Mouse (Mus musculus) heart, embryonic 14.5 days (tissue): Measurements from ENCODE around the gene Erbb3. TPM values are rescaled to one million over a fixed set of nuclear protein-coding genes. Genes with fewer than 3 reads are reported as not detected.
"Not testable (repeated sequence)": the region's sequence is repeated elsewhere in the genome, so short reads cannot be mapped to it uniquely, and the experiment has no call there.

ENCODE experiments used
- ATAC-seq: fragments of 200-750 bp; cut with Nextera tagmentation; 2 replicates; pipeline ENCODE4 v1.8.0; 2017; ENCODE audit warnings: low read depth, moderate TSS enrichment; ENCODE audit not compliant: insufficient number of reproducible peaks, insufficient read depth, low FRiP score
- H3K27ac ChIP-seq, 2 experiments: fragments of 200-500 bp in 1 of 2; fragments of 300-500 bp in 1 of 2; sonication (generic) in 1 of 2; replicated peaks in 1 of 2; 2 replicates each; pipeline ENCODE4 v1.5.1; 2012 to 2014; ENCODE audit warnings: low read depth in 2 of 2, low read length in 2 of 2, control low read depth in 1 of 2, mild to moderate bottlenecking in 1 of 2, mixed read lengths in 1 of 2; ENCODE audit not compliant: control insufficient read depth in 1 of 2, insufficient read depth in 1 of 2
- H3K27me3 ChIP-seq: fragments of 300-500 bp; sonication (generic); 2 replicates; pipeline ENCODE4 v1.6.1; 2014; ENCODE audit warnings: mild to moderate bottlenecking, low read length, control low read depth; ENCODE audit not compliant: control insufficient read depth, insufficient read depth
- H3K36me3 ChIP-seq: fragments of 300-500 bp; sonication (generic); 2 replicates; pipeline ENCODE4 v1.6.1; 2014; ENCODE audit warnings: mild to moderate bottlenecking, control low read depth, low read length, mixed read lengths; ENCODE audit not compliant: control insufficient read depth, insufficient read depth
- H3K4me1 ChIP-seq, 2 experiments: fragments of 200-500 bp in 1 of 2; fragments of 300-500 bp in 1 of 2; sonication (generic) in 1 of 2; 2 replicates each; pipeline ENCODE4 v1.6.1; 2012 to 2014; ENCODE audit warnings: low read length in 2 of 2, control low read depth in 1 of 2, mixed read lengths in 1 of 2; ENCODE audit not compliant: control insufficient read depth in 2 of 2, insufficient read depth in 2 of 2
- H3K4me2 ChIP-seq: fragments of 300-500 bp; sonication (generic); 2 replicates; pipeline ENCODE4 v1.6.1; 2014; ENCODE audit warnings: mild to moderate bottlenecking, low read length
- H3K4me3 ChIP-seq, 2 experiments: fragments of 200-500 bp in 1 of 2; fragments of 300-500 bp in 1 of 2; sonication (generic) in 1 of 2; 2 replicates each; pipeline ENCODE4 v1.5.1; 2012 to 2014; ENCODE audit warnings: low read length in 2 of 2, mild to moderate bottlenecking in 2 of 2, control low read depth in 1 of 2, low read depth in 1 of 2, moderate library complexity in 1 of 2; ENCODE audit not compliant: control insufficient read depth in 1 of 2, insufficient read depth in 1 of 2
- H3K9ac ChIP-seq: fragments of 300-500 bp; sonication (generic); 2 replicates; pipeline ENCODE4 v1.6.1; 2014; ENCODE audit warnings: mild to moderate bottlenecking, low read length
- H3K9me3 ChIP-seq: fragments of 300-500 bp; sonication (generic); 2 replicates; pipeline ENCODE4 v1.6.1; 2016; ENCODE audit warnings: low read length, control low read depth; ENCODE audit not compliant: control insufficient read depth
- WGBS: fragments of 180-500 bp; shearing (Covaris S2); extraction: QIAGEN DNeasy Blood & Tissue Kit; methylation state at CpG from one replicate; pipeline ENCODE4 v1.1.7; 2014; 5-methylcytosine and 5-hydroxymethylcytosine counted together
- polyA plus RNA-seq: library from polyadenylated mRNA; unstranded; fragments of >200 nt; fragmentation: Nextera tagmentation; extraction: Ambion mirVana; gene quantifications from 2 replicates; pipeline ENCODE4 v1.2.1, GENCODE M21; 2014

Gene Erbb3
- polyA plus RNA-seq, 1 experiment from 2014 or later = 2.9 TPM

DNA sequence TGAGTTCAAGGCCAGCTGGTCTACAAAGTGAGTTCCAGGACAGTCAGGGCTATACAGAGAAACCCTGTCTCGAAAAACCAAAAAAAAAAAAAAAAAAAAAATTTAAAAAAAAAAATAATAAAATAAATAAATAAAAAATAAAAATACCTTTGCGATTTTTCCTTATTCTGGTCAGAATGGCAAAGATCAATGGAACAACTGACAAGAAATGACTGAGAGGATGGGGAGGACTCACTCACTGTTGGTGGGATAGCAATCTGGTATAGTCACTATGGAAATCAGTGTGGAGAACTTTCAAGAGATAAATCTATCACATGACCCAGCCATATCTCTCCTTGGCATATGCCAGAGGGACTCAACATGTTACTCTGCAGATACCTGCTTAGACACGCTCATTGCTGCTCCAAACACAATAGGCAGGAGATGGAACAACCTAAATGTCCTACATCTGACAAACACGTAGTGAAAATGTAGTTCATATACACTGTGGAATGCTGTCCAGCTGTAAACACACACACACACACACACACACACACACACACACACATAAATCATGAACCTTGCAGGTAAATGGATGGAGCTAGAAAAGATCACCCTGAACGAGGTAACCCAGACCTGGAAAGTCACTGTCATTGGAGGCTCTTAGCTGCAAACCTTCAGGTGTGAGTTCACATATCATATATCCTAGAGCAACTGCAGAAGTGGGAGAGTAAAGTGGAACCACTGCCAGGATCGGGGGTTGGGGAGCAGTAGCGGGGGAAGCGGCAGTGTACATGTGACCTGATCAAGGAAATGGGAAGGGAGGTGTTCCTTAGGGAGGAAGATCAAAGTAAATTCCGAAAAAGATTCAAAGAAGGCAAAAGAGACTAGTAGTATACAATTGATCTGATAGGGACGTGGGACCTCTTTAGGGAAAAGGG, 38.2 kb upstream of the Erbb3 start:
- Histone ChIP-seq H3K4me2 (no peak overlapping the region), H3K4me1 (peaks cover 2 to 7% of the 10 kb centered on the region in 2 experiments; a peak in 3 of 4 replicates), H3K27ac (no peak overlapping the region), H3K27me3 (no peaks in the 10 kb centered on the region), H3K4me3 (no peak overlapping the region), H3K9me3 (no peaks in the 10 kb centered on the region), H3K36me3 (peaks cover 26% of the 10 kb centered on the region), H3K9ac (no peak overlapping the region)
- no peak for ATAC-seq
- WGBS = 74% methylated on average over 10 of the region's 10 CpGs

DNA sequence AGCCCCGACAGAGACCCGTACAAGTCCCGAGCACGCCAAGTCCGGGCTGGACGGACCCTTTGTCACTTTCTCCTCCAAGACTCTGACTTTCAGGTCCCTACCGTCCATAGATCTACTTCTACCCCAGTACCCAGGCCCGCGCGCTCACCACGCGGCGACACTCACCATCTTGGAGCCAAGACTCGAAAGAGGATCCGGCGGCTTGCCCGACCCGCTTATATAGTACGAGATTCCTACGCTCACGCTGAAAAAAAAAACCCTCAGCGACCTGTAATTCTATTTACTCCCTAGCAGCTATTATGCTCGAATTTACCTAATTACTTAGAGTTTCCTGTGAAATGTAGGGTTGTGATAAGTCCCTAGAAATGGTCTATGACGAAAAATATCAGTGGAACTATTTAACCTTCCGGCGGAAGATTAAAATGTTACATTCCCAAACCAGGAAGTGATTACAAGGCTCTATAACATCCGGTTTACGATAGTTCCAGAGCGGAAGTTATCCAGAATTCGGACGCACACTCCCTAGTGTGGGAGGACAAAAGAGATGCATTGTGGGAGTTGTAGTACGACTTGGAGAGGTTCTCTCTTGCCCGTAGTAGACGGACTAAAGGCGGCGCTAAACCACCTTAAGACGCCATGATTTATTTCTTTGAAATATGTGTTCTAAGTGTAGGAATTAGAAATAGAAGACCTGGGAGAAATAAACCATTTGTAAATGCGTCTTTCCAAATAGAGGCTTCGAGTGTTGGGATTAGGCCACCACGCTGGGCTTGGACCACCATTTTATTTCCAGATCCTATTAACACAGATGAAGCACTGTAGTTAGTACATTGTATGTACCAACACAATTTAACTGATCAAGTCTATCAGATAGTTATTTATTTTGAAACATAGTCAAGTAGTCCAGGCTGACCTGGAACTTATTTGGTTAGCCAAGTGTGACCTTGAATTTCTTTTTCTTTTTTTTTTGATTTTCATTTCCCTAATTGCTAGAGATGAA, 37.2 kb upstream of the Erbb3 start, which contains the start of gene Rps26:
Gene Rps26, minus strand, starts transcription at position 437 of the 1,000 bp plus-strand sequence.
- 1% methylated on average over 40 of the region's 40 CpGs for WGBS
- peak within 1 kb of the TSS; percentile 96 for H3K9ac ChIP-seq

DNA sequence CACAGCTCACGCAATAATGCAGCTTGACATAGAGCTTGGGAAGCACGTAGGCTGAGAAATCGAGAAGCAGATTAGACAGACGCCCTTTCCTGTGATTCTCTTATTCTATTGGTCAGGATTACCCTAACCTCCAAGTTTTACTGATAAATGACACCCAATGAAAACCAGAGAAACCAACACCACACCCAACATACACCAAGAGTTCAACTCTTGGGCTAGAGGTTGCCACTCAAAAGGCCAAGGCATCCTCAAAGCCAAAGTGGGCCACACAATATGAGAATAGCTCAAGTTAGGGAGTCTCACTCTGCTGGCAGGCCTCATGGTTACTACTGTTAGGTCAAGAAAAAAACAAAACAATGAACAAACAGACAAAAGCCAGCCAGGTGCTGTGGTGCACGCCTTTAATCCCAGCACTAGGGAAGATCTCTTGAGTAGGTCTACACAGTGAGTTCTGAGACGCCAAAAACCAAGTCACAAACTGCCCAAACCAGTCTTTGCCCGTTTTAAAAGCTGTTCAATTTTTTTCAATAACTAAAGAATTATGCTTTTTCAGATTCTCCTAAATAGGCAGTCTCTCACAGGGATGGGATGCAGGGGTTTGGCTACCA, 35.9 kb upstream of the Erbb3 start:
- Histone ChIP-seq H3K4me1 (peaks cover 2 to 7% of the 10 kb centered on the region in 2 experiments; a peak in 3 of 4 replicates), H3K4me2 (peak overlapping the region; percentile 95), H3K9me3 (no peaks in the 10 kb centered on the region), H3K9ac (peak overlapping the region; percentile 96), H3K4me3 (peak overlapping the region; percentile 90 to 94), H3K27ac (peak overlapping the region; percentile 73 to 79; a peak in 2 of 4 replicates), H3K27me3 (no peaks in the 10 kb centered on the region), H3K36me3 (peaks cover 27% of the 10 kb centered on the region)
- no peak for ATAC-seq
- WGBS = 33% methylated on average over 7 of the region's 7 CpGs

More for the DNA sequence above, 37.2 kb upstream of the Erbb3 start, which contains the start of gene Rps26:
- Histone ChIP-seq H3K27ac (peak within 1 kb of the TSS; percentile 73 to 79), H3K27me3 (no peaks in the 10 kb centered on the region), H3K9me3 (no peaks in the 10 kb centered on the region), H3K4me2 (peak within 1 kb of the TSS; percentile 95), H3K36me3 (peaks cover 27% of the 10 kb centered on the region), H3K4me1 (peaks cover 2 to 7% of the 10 kb centered on the region in 2 experiments; a peak in 3 of 4 replicates), H3K4me3 (peak within 1 kb of the TSS; percentile 90 to 94)
- ATAC-seq = peak; percentile 96

DNA sequence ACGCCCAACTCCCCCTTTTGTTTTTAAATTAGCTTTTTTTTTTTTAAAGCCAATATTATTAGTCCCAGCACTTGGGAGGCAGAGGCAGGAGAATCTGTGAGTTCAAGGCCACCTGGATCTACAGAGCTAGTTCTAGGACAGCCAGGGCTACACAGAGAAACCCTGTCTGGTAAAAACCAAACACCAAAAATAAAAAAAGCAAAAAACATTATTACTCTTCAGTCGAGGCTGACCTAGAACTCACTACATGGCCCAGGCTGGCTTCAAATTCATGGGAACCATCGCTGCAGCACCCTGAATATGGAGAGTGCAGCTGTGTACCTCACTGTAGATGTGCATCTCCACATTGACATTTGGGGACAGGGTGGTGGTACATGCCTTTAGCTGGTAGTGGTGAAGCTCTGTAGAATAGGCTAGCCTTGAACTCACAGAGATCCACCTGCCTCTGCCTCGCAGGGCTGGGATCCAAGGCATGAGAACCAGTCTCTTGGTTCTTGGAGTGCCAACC, 33.7 kb upstream of the Erbb3 start:
- H3K36me3 ChIP-seq = peaks cover 27% of the 10 kb centered on the region

DNA sequence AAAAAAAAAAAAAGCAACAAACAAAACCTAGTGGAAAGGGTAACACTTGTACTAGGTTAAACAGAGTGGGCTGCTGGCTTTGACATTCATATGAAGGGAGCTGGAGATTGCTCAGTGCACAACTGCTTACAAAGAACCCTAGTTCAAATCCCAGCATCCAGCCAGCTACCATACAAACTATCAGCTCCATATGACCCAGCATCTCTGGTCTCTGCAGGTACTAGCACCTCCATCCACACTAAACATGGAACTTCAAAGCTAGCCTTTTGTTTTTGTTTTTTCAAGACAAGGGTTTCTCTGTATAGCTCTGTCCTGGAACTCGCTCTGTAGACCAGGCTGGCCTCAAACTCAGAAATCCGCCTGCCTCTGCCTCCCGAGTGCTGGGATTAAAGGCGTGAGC, 33.2 kb upstream of the Erbb3 start:
- Histone ChIP-seq H3K4me1 (peaks cover 2 to 7% of the 10 kb centered on the region in 2 experiments; a peak in 3 of 4 replicates), H3K27me3 (no peaks in the 10 kb centered on the region), H3K9me3 (no peaks in the 10 kb centered on the region), H3K36me3 (peaks cover 27% of the 10 kb centered on the region), H3K4me2 (no peak overlapping the region), H3K9ac (no peak overlapping the region), H3K4me3 (no peak overlapping the region), H3K27ac (no peak overlapping the region)
- ATAC-seq = no peak
- WGBS = 83% methylated on average over 4 of the region's 4 CpGs

More for the DNA sequence above, 33.7 kb upstream of the Erbb3 start:
- H3K4me2 ChIP-seq, H3K9me3 ChIP-seq, H3K27ac ChIP-seq, H3K27me3 ChIP-seq, H3K9ac ChIP-seq, H3K4me1 ChIP-seq, ATAC-seq, H3K4me3 ChIP-seq: not testable (repeated sequence)
- whole genome bisulfite sequencing = 76% methylated on average over 3 of the region's 4 CpGs

DNA sequence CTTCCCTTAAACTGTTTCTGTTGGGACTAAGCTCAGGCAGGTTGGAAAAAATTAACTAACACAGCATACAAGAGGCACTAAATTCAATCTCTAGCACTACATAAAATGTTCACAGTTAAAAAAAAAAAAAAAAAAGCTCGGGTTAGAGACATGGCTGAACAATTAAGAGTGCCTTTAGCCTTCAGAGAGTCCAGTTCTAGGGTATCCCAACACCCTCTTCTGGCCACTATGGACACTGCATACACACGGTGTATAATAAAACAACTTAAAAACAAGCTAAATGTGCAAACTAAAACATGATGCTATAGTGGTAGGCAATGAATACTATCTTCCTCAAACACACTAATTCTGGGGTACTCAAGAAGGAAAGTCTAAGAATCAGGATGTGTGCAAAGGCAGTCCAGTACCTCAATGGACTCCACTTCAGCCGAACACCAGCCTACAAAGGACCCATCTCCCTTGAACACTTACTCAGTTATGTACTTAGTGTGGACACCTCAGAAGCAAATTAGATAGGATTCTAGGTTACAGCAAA, 32.6 kb upstream of the Erbb3 start:
- Histone ChIP-seq H3K9me3 (no peaks in the 10 kb centered on the region), H3K27ac (no peak overlapping the region), H3K4me3 (no peak overlapping the region), H3K4me1 (peaks cover 2 to 7% of the 10 kb centered on the region in 2 experiments; a peak in 3 of 4 replicates), H3K27me3 (no peaks in the 10 kb centered on the region), H3K9ac (no peak overlapping the region), H3K36me3 (peaks cover 27% of the 10 kb centered on the region), H3K4me2 (no peak overlapping the region)
- WGBS = 78% methylated on average over 3 of the region's 3 CpGs
- no peak for ATAC-seq
